Mouse (Mus musculus): ENCODE data around the gene Usf2. TPM values are rescaled to one million over a fixed set of nuclear protein-coding genes. Genes with fewer than 3 reads are reported as not detected.
"Not testable (repeated sequence)": the region's sequence is repeated elsewhere in the genome, so short reads cannot be mapped to it uniquely, and the experiment has no call there.

The Usf2 gene
- polyA plus RNA-seq, 1 experiment from 2014 or later = 26.2 TPM

DNA sequence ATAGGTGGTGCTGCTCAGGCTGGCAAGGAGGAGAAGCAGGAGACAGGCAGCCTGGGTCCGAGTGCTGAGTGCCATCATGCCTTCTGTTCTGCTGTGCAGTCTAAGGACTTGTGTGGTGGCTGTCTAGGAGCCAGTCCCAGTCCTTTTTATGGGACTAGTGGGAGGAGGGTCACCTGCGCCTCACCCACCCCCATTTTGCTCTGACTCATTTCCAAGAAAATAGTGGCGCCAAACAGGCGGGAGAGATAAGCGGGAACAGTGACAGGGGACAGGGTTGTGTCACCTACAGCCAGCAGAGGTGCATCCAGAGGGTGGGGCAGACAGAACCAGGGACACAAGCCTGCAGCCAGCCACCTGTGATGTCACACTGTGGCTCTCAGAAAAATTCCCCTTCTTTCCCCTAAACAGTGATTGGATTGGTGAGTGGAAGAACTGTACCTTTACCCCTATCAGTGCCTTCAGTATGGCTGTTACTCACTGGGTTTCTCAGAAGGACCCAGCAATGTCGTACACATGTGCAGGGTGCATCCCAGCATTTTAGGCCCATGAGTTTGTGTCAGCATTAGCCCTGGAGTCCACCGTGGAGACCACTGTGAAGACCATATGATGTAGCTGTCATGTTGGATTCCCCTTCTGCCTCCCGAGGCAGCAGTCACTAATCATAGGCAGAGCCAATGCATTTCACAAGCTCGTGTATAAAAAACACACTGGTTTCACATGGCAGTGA lies 12.5 kb downstream of the Usf2 start, which contains the start of gene Hamp:
Hamp (minus strand) TSS at position 124 of the 727 bp plus-strand sequence.
- Histone ChIP-seq H3K27ac (replicated peaks; ENCODE audit: low read depth, low read length) (no peak within 1 kb of the TSS), H3K4me1 (ENCODE audit: control insufficient read depth, insufficient read depth, low read length) (no peaks in the 10 kb centered on the region), H3K27me3 (ENCODE audit: control insufficient read depth, insufficient read depth, low read length) (no peaks in the 10 kb centered on the region), H3K9me3 (ENCODE audit: control insufficient read depth, low read length) (no peaks in the 10 kb centered on the region), H3K9ac (replicated peaks; ENCODE audit: low read length) (no peak within 1 kb of the TSS), H3K4me2 (ENCODE audit: low read length) (no peak within 1 kb of the TSS), H3K4me3 (replicated peaks; ENCODE audit: low read depth, low read length) (no peak within 1 kb of the TSS), H3K36me3 (ENCODE audit: control insufficient read depth, insufficient read depth, low read length) (peaks cover 22% of the 10 kb centered on the region)
- WGBS = 71% methylated on average over 9 of the region's 9 CpGs
- ATAC-seq (ENCODE audit: low FRiP score, low TSS enrichment) (no peak), DNase-seq (no peak)

DNA sequence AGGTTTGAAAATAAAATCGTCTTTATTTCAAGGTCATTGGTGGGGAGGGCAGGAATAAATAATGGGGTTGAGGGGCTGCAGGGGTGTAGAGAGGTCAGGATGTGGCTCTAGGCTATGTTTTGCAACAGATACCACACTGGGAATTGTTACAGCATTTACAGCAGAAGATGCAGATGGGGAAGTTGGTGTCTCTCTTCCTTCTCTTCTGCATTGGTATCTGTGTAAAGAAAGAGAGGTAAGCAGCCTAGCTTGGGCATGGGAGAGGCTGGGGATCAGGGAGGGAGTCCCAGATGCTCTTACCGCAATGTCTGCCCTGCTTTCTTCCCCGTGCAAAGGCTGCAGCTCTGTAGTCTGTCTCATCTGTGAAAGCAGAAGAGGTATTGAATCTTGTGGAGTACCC lies 14.2 kb downstream of the Usf2 start:
- not testable (repeated sequence) for DNase-seq; H3K4me1 ChIP-seq (ENCODE audit: control insufficient read depth, insufficient read depth, low read length); H3K4me3 ChIP-seq (replicated peaks; ENCODE audit: low read depth, low read length); H3K27ac ChIP-seq (replicated peaks; ENCODE audit: low read depth, low read length); H3K9me3 ChIP-seq (ENCODE audit: control insufficient read depth, low read length); ATAC-seq (ENCODE audit: low FRiP score, low TSS enrichment); H3K27me3 ChIP-seq (ENCODE audit: control insufficient read depth, insufficient read depth, low read length); H3K4me2 ChIP-seq (ENCODE audit: low read length); H3K9ac ChIP-seq (replicated peaks; ENCODE audit: low read length)
- peaks cover 14% of the 10 kb centered on the region for H3K36me3 ChIP-seq (ENCODE audit: control insufficient read depth, insufficient read depth, low read length)
- 51% methylated on average over 3 of the region's 3 CpGs for WGBS

DNA sequence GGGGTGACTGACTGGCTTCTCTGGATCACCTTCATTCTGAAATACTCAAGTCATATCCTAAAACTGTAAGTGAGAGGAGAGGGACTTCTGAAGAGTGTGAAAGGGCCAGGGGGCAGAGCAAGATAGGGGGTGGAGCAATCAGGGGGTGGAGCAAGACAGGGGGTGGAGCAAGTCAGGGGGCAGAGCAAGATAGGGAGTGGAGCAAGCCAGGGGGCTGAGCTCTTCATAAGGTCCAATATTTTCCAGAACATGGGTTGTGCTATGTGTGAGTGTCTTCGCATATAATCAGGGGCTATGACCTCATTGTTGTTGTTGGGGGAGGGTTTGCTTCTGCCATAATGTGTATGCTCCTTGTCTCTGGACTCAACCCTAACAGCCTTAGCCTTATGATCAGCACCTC lies 16.5 kb downstream of the Usf2 start:
- not testable (repeated sequence) for H3K4me3 ChIP-seq (replicated peaks; ENCODE audit: low read depth, low read length); H3K27me3 ChIP-seq (ENCODE audit: control insufficient read depth, insufficient read depth, low read length); H3K27ac ChIP-seq (replicated peaks; ENCODE audit: low read depth, low read length); DNase-seq; H3K4me2 ChIP-seq (ENCODE audit: low read length); H3K9me3 ChIP-seq (ENCODE audit: control insufficient read depth, low read length); H3K9ac ChIP-seq (replicated peaks; ENCODE audit: low read length); H3K36me3 ChIP-seq (ENCODE audit: control insufficient read depth, insufficient read depth, low read length); H3K4me1 ChIP-seq (ENCODE audit: control insufficient read depth, insufficient read depth, low read length); ATAC-seq (ENCODE audit: low FRiP score, low TSS enrichment)
- 94% methylated on average over 1 of the region's 1 CpGs for WGBS

DNA sequence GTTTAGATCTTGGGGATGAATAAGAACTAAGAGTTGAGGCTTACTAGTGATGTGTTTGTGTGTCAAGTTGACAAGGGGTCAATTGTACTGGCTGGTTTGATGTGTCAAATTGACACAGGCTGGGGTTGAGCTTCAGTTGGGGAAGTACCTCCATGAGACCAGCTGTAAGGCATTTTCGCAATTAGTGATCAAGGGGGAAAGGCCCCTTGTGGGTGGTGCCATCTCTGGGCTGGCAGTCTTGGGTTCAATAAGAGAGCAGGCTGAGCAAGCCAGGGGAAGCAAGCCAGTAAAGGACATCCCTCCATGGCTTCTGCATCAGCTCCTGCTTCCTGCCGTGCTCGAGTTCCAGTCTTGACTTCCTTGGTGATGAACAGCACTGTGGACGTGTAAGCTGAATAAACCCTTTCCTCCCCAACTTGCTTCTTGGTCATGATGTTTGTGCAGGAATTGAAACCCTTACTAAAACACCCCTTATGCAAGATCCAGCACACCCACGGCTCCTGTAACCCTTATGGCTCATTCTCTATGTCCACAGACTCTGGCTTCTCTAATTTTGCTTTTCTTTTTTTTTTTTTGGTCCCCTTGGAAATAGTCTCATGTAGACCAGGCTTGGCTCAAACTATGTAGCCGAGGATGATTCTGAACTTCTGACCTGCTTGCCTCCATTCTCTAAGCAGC lies 21.0 kb downstream of the Usf2 start:
- H3K27me3 ChIP-seq (ENCODE audit: control insufficient read depth, insufficient read depth, low read length); H3K4me1 ChIP-seq (ENCODE audit: control insufficient read depth, insufficient read depth, low read length); H3K9ac ChIP-seq (replicated peaks; ENCODE audit: low read length); H3K9me3 ChIP-seq (ENCODE audit: control insufficient read depth, low read length); H3K27ac ChIP-seq (replicated peaks; ENCODE audit: low read depth, low read length); H3K36me3 ChIP-seq (ENCODE audit: control insufficient read depth, insufficient read depth, low read length); ATAC-seq (ENCODE audit: low FRiP score, low TSS enrichment); H3K4me3 ChIP-seq (replicated peaks; ENCODE audit: low read depth, low read length); DNase-seq; H3K4me2 ChIP-seq (ENCODE audit: low read length): not testable (repeated sequence)
- WGBS = 81% methylated on average over 6 of the region's 6 CpGs

DNA sequence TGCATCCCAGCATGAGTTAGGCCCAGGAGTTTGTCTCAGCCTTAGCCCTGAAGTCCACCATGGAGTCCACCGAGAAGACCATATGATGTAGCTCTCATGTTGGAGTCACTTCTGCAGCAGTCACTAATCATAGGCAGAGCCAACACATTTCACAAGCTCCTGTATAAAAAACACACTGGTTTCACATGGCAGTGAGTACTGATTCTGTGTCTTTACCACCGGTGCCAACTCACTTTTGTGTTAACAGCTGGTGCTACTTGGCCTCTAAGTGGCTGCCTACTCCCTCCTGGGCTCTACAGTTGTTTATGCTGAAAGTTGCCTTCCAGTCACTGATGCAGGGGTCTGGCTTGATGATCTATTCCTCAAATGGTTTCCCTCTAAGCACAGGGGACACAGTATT lies 32.0 kb downstream of the Usf2 start, which contains the start of gene Hamp2:
Hamp2 (minus strand) TSS at position 101 of the 400 bp plus-strand sequence.
- H3K9ac ChIP-seq (replicated peaks; ENCODE audit: low read length); H3K27ac ChIP-seq (replicated peaks; ENCODE audit: low read depth, low read length); H3K4me3 ChIP-seq (replicated peaks; ENCODE audit: low read depth, low read length); DNase-seq; H3K9me3 ChIP-seq (ENCODE audit: control insufficient read depth, low read length); H3K27me3 ChIP-seq (ENCODE audit: control insufficient read depth, insufficient read depth, low read length); ATAC-seq (ENCODE audit: low FRiP score, low TSS enrichment); H3K4me1 ChIP-seq (ENCODE audit: control insufficient read depth, insufficient read depth, low read length); H3K4me2 ChIP-seq (ENCODE audit: low read length); H3K36me3 ChIP-seq (ENCODE audit: control insufficient read depth, insufficient read depth, low read length): not testable (repeated sequence)
- 79% methylated on average over 2 of the region's 2 CpGs for WGBS

DNA sequence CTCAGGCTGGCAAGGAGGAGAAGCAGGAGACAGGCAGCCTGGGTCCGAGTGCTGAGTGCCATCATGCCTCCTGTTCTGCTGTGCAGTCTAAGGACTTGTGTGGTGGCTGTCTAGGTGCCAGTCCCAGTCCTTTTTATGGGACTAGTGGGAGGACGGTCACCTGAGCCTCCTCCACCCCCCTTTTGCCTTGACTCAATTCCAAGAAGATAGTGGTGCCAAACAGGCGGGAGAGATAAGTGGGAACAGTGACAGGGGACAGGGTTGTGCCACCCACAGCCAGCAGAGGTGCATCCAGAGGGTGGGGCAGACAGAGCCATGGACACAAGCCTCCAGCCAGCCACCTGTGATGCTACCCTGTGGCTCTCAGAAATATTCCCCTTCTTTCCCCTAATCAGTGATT lies 32.5 kb downstream of the Usf2 start:
- 72% methylated on average over 3 of the region's 3 CpGs for WGBS

DNA sequence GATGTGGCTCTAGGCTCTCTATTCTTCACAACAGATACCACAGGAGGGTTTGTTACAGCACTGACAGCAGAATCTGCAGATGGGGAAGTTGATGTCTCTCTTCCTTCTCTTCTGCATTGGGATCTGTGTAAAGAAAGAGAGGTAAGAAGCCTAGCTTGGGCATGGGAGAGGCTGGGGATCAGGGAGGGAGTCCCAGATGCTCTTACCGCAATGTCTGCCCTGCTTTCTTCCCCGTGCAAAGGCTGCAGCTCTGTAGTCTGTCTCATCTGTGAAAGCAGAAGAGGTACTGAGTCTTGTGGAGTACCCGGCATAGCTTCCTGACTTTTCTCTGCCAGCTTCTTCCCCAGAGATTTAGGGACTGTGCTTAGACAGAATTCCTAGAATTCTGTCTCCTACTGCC lies 34.1 kb downstream of the Usf2 start:
- 61% methylated on average over 3 of the region's 3 CpGs for WGBS
- H3K36me3 ChIP-seq (ENCODE audit: control insufficient read depth, insufficient read depth, low read length); H3K9ac ChIP-seq (replicated peaks; ENCODE audit: low read length); DNase-seq; H3K4me3 ChIP-seq (replicated peaks; ENCODE audit: low read depth, low read length); H3K27me3 ChIP-seq (ENCODE audit: control insufficient read depth, insufficient read depth, low read length); H3K9me3 ChIP-seq (ENCODE audit: control insufficient read depth, low read length); H3K4me1 ChIP-seq (ENCODE audit: control insufficient read depth, insufficient read depth, low read length); H3K4me2 ChIP-seq (ENCODE audit: low read length); H3K27ac ChIP-seq (replicated peaks; ENCODE audit: low read depth, low read length); ATAC-seq (ENCODE audit: low FRiP score, low TSS enrichment): not testable (repeated sequence)

More for the DNA sequence above, 32.5 kb downstream of the Usf2 start:
- H3K4me3 ChIP-seq (replicated peaks; ENCODE audit: low read depth, low read length) = no peak overlapping the region
- H3K4me2 ChIP-seq (ENCODE audit: low read length) = no peak overlapping the region
- H3K9me3 ChIP-seq (ENCODE audit: control insufficient read depth, low read length) = no peaks in the 10 kb centered on the region
- H3K9ac ChIP-seq (replicated peaks; ENCODE audit: low read length) = no peak overlapping the region
- no peaks in the 10 kb centered on the region for H3K4me1 ChIP-seq (ENCODE audit: control insufficient read depth, insufficient read depth, low read length)
- no peak overlapping the region for H3K27ac ChIP-seq (replicated peaks; ENCODE audit: low read depth, low read length)
- H3K27me3 ChIP-seq (ENCODE audit: control insufficient read depth, insufficient read depth, low read length) = no peaks in the 10 kb centered on the region
- ATAC-seq (ENCODE audit: low FRiP score, low TSS enrichment) (no peak), DNase-seq (no peak)
- H3K36me3 ChIP-seq (ENCODE audit: control insufficient read depth, insufficient read depth, low read length) = no peaks in the 10 kb centered on the region

DNA sequence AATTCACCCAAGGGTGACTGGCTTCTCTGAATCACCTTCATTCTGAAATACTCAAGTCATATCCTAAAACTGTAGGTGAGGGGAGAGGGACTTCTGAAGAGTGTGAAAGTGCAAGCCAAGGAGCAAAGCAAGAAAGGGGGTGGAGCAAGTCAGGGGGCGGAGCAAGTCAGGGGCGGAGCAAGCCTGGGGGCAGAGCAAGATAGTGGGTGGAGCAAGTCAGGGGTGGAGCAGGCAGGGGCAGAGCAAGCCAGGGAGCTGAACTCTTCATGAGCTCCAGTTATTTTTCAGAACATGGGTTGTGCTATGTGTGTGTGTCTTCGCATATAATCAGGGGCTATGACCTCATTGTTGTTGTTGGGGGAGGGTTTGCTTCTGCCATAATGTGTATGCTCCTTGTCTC lies 36.4 kb downstream of the Usf2 start:
- Histone ChIP-seq H3K36me3 (ENCODE audit: control insufficient read depth, insufficient read depth, low read length) (no peaks in the 10 kb centered on the region), H3K27ac (replicated peaks; ENCODE audit: low read depth, low read length) (no peak overlapping the region), H3K9ac (replicated peaks; ENCODE audit: low read length) (no peak overlapping the region), H3K4me2 (ENCODE audit: low read length) (no peak overlapping the region), H3K4me3 (replicated peaks; ENCODE audit: low read depth, low read length) (no peak overlapping the region), H3K4me1 (ENCODE audit: control insufficient read depth, insufficient read depth, low read length) (no peaks in the 10 kb centered on the region), H3K9me3 (ENCODE audit: control insufficient read depth, low read length) (no peaks in the 10 kb centered on the region), H3K27me3 (ENCODE audit: control insufficient read depth, insufficient read depth, low read length) (no peaks in the 10 kb centered on the region)
- 78% methylated on average over 3 of the region's 3 CpGs for WGBS
- ATAC-seq (ENCODE audit: low FRiP score, low TSS enrichment) (no peak), DNase-seq (no peak)

DNA sequence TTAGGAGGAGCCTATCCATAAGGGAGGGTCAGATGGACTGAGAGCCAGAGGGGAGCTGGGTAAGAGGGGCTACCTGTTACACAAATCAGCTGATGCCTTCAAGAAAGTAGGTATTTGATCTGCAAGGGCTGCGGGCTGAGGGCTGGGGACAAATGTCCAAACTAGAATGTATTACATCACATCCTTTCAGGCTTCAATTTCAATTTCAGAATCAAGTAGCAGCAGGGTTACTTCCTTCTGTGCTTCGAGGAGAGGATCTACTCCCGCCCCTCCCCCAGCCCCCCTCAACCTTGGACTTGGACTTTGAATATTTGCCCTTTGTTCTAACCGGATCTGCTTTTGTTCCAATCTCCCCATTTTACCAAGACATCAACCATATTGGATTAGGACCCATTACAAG lies 39.4 kb downstream of the Usf2 start:
- no peak overlapping the region for H3K4me2 ChIP-seq (ENCODE audit: low read length)
- no peaks in the 10 kb centered on the region for H3K9me3 ChIP-seq (ENCODE audit: control insufficient read depth, low read length)
- no peak overlapping the region for H3K27ac ChIP-seq (replicated peaks; ENCODE audit: low read depth, low read length)
- no peaks in the 10 kb centered on the region for H3K27me3 ChIP-seq (ENCODE audit: control insufficient read depth, insufficient read depth, low read length)
- DNase-seq (no peak), ATAC-seq (ENCODE audit: low FRiP score, low TSS enrichment) (no peak)
- H3K36me3 ChIP-seq (ENCODE audit: control insufficient read depth, insufficient read depth, low read length) = no peaks in the 10 kb centered on the region
- 65% methylated on average over 4 of the region's 4 CpGs for WGBS
- H3K4me1 ChIP-seq (ENCODE audit: control insufficient read depth, insufficient read depth, low read length) = no peaks in the 10 kb centered on the region
- no peak overlapping the region for H3K9ac ChIP-seq (replicated peaks; ENCODE audit: low read length)
- no peak overlapping the region for H3K4me3 ChIP-seq (replicated peaks; ENCODE audit: low read depth, low read length)

Measured in midbrain, embryonic 14.5 days (tissue).